11 mouse cellular contexts compared by ENCODE assay signal in genomic region chr12:27657536-27657935, GRCm38 (mm10).
A peak's percentile ranks its signal among the peaks of the same experiment; 100 is the strongest.
DNase-seq lines count a peak whose midpoint lies in the region; ATAC-seq lines count a peak whose summit lies in the region.
"Had no signal": no experiment of that assay in that cellular context is flagged by ENCODE, and none has a peak within 500 bp of the region (broad histone marks: within the 10 kb centered on the region; RNA-seq: fewer than 3 reads in every experiment).

No protein-coding gene starts in this region.

- no peaks in the 10 kb centered on the region for H3K27me3 ChIP-seq in kidney, embryonic 15.5 days

- no peaks in the 10 kb centered on the region for H3K36me3 ChIP-seq in kidney, embryonic 15.5 days

- H3K4me2 ChIP-seq in kidney, embryonic 15.5 days: no peak overlapping the region

- H3K4me1 ChIP-seq in kidney, embryonic 15.5 days: no peaks in the 10 kb centered on the region

- no peaks in the 10 kb centered on the region for H3K9me3 ChIP-seq in kidney, embryonic 15.5 days (replicated peaks)

- peak; percentile 23 to 80 for DNase-seq in cerebellum, postnatal 4 days (ENCODE audit: low spot score in 2 of 2)
- no peak for DNase-seq in cerebellum, adult 8-10 months
- DNase-seq in kidney, adult 9 months: peak; percentile 4
- DNase-seq in 3T3-L1 (ENCODE audit: low read depth, low spot score): peak; percentile 28
- peak; percentile 13 for DNase-seq in gastrocnemius, postnatal 25 days
- no peak for DNase-seq in urinary bladder, postnatal 10 days (ENCODE audit: low spot score)
- DNase-seq in embryo, embryonic 10.5 days (ENCODE audit: low spot score): no peak
- DNase-seq: cerebellum, adult 11 months; thymus, postnatal 14 days had no signal

- no peak for ATAC-seq in kidney, embryonic 15.5 days (replicated peaks; ENCODE audit: low FRiP score)

- H3K27ac ChIP-seq in kidney, embryonic 15.5 days: no peak overlapping the region
- H3K27ac ChIP-seq: liver, embryonic 14.5 days had no signal

- 86% methylated on average over 4 of the region's 4 CpGs for WGBS in kidney, embryonic 15.5 days

- no peak overlapping the region for H3K4me3 ChIP-seq in kidney, embryonic 15.5 days (replicated peaks)

- no peak overlapping the region for H3K9ac ChIP-seq in kidney, embryonic 15.5 days
- H3K9ac ChIP-seq: liver, embryonic 14.5 days had no signal

Comparison
In these comparisons a context has a peak if more than half of its experiments do, and no peak if none do; other contexts are left out.
1. DNase-seq: peak in cerebellum, postnatal 4 days (2 of 2), kidney, adult 9 months (single experiment), 3T3-L1 (single experiment) and gastrocnemius, postnatal 25 days (single experiment); none in cerebellum, adult 8-10 months (single experiment), urinary bladder, postnatal 10 days (single experiment) and embryo, embryonic 10.5 days (single experiment).